8 mouse cellular contexts compared by ENCODE assay signal in genomic region chr10:73821657-73822583, GRCm38 (mm10).
DNase-seq lines count a peak whose midpoint lies in the region; ATAC-seq lines count a peak whose summit lies in the region.

No protein-coding gene starts in this region.

- no peak overlapping the region for H3K9ac ChIP-seq in limb, embryonic 12.5 days (replicated peaks)
- H3K9ac ChIP-seq in embryonic facial prominence, embryonic 15.5 days: no peak overlapping the region
- H3K9ac ChIP-seq in neural tube, embryonic 15.5 days (replicated peaks): 0 out of 2 replicates have a peak overlapping the region, but pooled peaks have one; percentile 6

- no peak overlapping the region for H3K4me3 ChIP-seq in limb, embryonic 12.5 days (replicated peaks)
- no peak overlapping the region for H3K4me3 ChIP-seq in limb, embryonic 10.5 days
- 0 out of 2 replicates have a peak overlapping the region, but pooled peaks have one; percentile 11 for H3K4me3 ChIP-seq in embryonic facial prominence, embryonic 15.5 days (replicated peaks)
- H3K4me3 ChIP-seq in neural tube, embryonic 15.5 days (replicated peaks): peak overlapping the region; percentile 37

- no peak overlapping the region for H3K27ac ChIP-seq in limb, embryonic 12.5 days
- no peak overlapping the region for H3K27ac ChIP-seq in limb, embryonic 10.5 days
- no peak overlapping the region for H3K27ac ChIP-seq in embryonic facial prominence, embryonic 15.5 days (replicated peaks)
- H3K27ac ChIP-seq in neural tube, embryonic 15.5 days (replicated peaks): no peak overlapping the region

- peak overlapping the region; percentile 24; the same call in 1 of the 2 replicates for H3K4me2 ChIP-seq in limb, embryonic 12.5 days
- H3K4me2 ChIP-seq in embryonic facial prominence, embryonic 15.5 days (replicated peaks): peak overlapping the region; percentile 35
- peak overlapping the region; percentile 63 for H3K4me2 ChIP-seq in neural tube, embryonic 15.5 days

- DNase-seq in limb, embryonic 10.5 days (ENCODE audit: low spot score): no peak
- DNase-seq in layer of hippocampus, adult 8-10 months (ENCODE audit: low spot score in 2 of 2): peak; percentile 18 to 43
- DNase-seq in thymus, postnatal 0 days (ENCODE audit: low spot score): no peak
- no peak for DNase-seq in lung, postnatal 36 days

- peaks cover 3% of the 10 kb centered on the region; the same call in 1 of the 2 replicates for H3K4me1 ChIP-seq in limb, embryonic 12.5 days (replicated peaks)
- H3K4me1 ChIP-seq in limb, embryonic 10.5 days: peaks cover 3% of the 10 kb centered on the region; the same call in 1 of the 2 replicates
- H3K4me1 ChIP-seq in embryonic facial prominence, embryonic 15.5 days: no peaks in the 10 kb centered on the region
- H3K4me1 ChIP-seq in neural tube, embryonic 15.5 days: peaks cover 11% of the 10 kb centered on the region; the same call in 1 of the 2 replicates

- H3K27me3 ChIP-seq in limb, embryonic 12.5 days: peaks cover 5% of the 10 kb centered on the region
- H3K27me3 ChIP-seq in limb, embryonic 10.5 days (ENCODE audit: low read depth, poor library complexity, severe bottlenecking): peaks cover 15% of the 10 kb centered on the region; the same call in 1 of the 2 replicates
- peaks cover 8% of the 10 kb centered on the region; the same call in 1 of the 2 replicates for H3K27me3 ChIP-seq in embryonic facial prominence, embryonic 15.5 days
- H3K27me3 ChIP-seq in neural tube, embryonic 15.5 days (replicated peaks): no peaks in the 10 kb centered on the region

- H3K9me3 ChIP-seq in limb, embryonic 12.5 days: no peaks in the 10 kb centered on the region
- H3K9me3 ChIP-seq in limb, embryonic 10.5 days (replicated peaks): no peaks in the 10 kb centered on the region
- H3K9me3 ChIP-seq in embryonic facial prominence, embryonic 15.5 days (replicated peaks): no peaks in the 10 kb centered on the region
- no peaks in the 10 kb centered on the region for H3K9me3 ChIP-seq in neural tube, embryonic 15.5 days (replicated peaks)

- 41% methylated on average over 22 of the region's 22 CpGs for WGBS in limb, embryonic 12.5 days
- WGBS in limb, embryonic 10.5 days: 47% methylated on average over 22 of the region's 22 CpGs
- WGBS in embryonic facial prominence, embryonic 15.5 days: 24% methylated on average over 22 of the region's 22 CpGs
- WGBS in neural tube, embryonic 15.5 days: 27% methylated on average over 22 of the region's 22 CpGs

- no peak for ATAC-seq in limb, embryonic 12.5 days (ENCODE audit: insufficient number of reproducible peaks, insufficient read depth, low FRiP score, low TSS enrichment, low read depth)
- peak; percentile 24; the same call in 1 of the 2 replicates for ATAC-seq in embryonic facial prominence, embryonic 15.5 days (ENCODE audit: insufficient number of reproducible peaks, low FRiP score, low TSS enrichment, low read depth)
- peak; percentile 86 for ATAC-seq in neural tube, embryonic 15.5 days (ENCODE audit: low FRiP score)
- ATAC-seq in megakaryocyte, adult 5-6 weeks (ENCODE audit: poor library complexity, severe bottlenecking): no peak

- H3K36me3 ChIP-seq in limb, embryonic 12.5 days: no peaks in the 10 kb centered on the region
- no peaks in the 10 kb centered on the region for H3K36me3 ChIP-seq in limb, embryonic 10.5 days
- no peaks in the 10 kb centered on the region for H3K36me3 ChIP-seq in embryonic facial prominence, embryonic 15.5 days
- no peaks in the 10 kb centered on the region for H3K36me3 ChIP-seq in neural tube, embryonic 15.5 days

Comparison
In these comparisons a context has a peak if more than half of its experiments do, and no peak if none do; other contexts are left out.
1. ATAC-seq: peak in embryonic facial prominence, embryonic 15.5 days (single experiment) and neural tube, embryonic 15.5 days (single experiment); none in limb, embryonic 12.5 days (single experiment) and megakaryocyte, adult 5-6 weeks (single experiment).
2. H3K4me3 ChIP-seq: peak in embryonic facial prominence, embryonic 15.5 days (single experiment) and neural tube, embryonic 15.5 days (single experiment); none in limb, embryonic 12.5 days (single experiment) and limb, embryonic 10.5 days (single experiment).
3. DNase-seq: peak in layer of hippocampus, adult 8-10 months (2 of 2); none in limb, embryonic 10.5 days (single experiment), thymus, postnatal 0 days (single experiment) and lung, postnatal 36 days (single experiment).
4. Peak in every context shown above with its lines, with median percentiles within 50 percentile points of each other: H3K4me2 ChIP-seq.